Mouse (Mus musculus): ENCODE results near the gene Hmgb3.
"Not testable (repeated sequence)": the region's sequence is repeated elsewhere in the genome, so short reads cannot be mapped to it uniquely, and the experiment has no call there.

Hmgb3 gene

DNA sequence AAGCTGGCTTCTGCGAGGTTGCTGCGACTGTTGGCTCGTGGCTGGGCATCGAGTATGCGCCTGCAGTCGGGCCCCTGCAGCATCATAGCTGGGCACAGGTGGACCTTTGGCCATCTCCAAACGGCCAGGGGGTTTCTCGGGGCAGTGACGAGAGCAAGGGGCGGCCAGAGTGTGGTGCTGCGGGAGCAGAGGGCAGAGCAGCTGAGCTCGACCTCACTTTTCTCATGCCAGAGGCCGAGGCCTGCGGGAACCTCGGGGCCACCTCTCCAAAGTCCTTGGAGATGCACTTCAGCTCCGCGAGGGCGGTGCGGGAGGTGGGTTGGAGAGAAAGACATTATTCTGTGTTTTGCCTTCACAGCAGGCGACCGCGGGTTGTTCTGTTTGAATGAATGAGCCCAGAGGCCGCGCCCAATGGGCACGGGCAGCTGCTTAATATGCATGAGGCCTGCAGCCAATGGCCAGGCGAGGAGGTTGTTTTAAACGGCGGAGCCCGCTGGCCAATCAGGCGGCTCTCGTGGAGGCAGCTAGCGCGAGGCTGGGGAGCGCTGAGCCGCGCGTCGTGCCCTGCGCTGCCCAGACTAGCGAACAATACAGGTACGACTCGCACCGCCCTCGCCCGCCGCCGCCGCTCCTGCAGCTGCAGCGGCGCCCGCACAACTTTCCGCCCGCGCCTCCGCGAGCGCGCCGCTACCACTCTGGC is at the start of gene Hmgb3:
Gene Hmgb3 (plus strand): TSS at position 504 of the 700 bp plus-strand sequence.
- DNase-seq: peak; percentile 92

DNA sequence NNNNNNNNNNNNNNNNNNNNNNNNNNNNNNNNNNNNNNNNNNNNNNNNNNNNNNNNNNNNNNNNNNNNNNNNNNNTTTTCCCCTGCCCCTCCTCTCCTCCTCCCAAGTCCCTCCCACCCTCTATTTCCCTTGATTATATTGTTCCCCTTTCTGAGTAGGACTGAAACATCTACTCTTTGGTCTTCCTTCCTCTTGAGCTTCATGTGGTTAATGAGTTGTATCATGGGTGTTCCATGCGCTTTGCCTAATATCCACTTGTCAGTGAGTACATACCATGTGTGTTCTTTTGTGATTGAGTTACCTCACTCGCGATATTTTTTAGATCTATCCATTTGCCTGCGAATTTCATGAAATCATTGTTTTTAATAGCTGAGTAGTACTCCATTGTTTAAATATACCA is 49.1 kb upstream of the Hmgb3 start:
- not testable (repeated sequence) for DNase-seq

DNA sequence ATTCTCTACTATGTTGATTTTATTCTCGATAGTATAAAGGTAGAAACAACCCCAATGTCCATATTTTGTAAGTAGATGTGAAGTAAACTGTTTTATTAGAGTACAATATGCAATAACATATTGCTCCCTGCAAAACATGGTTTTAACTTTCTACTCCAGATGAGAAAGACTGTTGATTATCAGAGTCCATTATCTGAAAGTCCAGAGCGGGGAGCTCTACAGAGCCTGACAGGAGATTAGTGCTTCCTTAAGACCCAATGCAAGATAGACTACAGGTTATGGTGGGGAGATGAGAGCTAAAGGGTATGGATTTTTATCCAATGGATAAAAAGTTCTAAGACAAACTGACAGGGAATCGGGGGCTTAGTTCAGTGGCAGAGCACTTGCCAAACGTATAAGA is 36.5 kb upstream of the Hmgb3 start:
- no peak for DNase-seq

DNA sequence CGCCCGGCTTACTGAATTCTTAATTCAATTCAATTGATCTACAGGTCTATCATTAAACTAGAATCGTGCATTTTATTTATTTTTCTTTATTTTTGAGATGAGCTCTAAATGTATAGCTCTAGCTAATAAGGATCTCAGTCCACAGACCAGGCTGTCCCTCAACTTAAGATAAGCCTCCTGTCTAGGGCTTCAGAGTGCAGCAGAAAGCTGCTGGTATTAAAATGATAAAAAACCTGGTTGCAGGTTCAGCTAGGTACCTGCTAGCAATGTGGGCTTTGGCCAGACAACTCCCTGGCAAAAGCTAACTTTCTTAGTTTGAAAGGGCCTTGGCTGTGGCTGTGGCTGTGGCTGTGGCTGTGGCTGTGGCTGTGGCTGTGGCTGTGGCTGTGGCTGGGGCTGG is 32.8 kb upstream of the Hmgb3 start:
- DNase-seq: no peak

DNA sequence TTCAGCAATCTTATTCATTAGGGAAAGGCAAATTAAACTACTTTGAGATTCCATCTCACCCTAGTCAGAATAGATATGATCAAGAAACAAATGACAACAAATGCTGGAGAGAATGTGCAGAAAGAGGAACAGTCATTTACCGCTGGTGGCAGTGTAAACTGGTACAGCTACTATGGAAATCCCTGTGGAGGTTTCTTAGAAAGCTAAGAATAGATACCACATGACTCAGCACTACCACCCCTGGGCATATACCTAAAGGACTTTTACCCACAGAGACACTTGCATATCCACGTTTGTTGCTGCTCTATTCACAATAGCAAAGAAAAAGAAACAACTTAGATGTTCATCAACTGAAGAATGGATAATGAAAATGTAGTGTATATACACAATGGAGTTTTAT is 31.4 kb upstream of the Hmgb3 start:
- no peak for DNase-seq

DNA sequence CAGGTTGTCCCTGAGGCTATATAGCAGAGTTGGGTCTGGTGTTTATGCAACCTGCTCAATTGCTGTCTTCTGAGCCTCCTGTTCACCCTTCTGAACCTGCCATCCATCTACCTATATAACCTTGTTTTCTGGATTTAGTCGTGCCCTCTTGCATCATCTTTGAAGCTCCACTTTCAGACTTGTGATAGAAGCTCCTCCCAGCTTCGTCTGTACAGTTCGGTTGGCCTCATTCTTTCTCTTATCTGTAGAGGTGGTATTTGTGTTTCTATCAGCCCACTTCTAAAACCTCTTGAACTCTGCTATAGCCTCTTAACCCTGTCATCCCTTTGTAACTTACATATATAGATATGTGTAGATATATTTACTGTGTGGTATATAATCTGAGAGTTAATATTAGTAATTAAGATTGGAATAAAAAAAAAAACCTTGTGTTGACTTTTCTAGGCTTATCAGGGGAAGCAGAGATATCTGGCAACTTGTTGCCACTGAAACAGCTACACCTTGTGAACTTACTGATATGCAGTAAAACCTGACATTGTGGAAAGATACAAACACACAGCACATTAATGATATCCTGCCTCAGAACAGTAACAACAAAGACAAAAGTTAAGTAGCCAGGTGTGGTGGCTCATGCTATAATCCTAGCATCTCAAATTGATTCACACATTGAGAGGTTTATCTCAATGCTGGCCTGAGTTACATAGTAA is 30.0 kb upstream of the Hmgb3 start:
- no peak for DNase-seq

DNA sequence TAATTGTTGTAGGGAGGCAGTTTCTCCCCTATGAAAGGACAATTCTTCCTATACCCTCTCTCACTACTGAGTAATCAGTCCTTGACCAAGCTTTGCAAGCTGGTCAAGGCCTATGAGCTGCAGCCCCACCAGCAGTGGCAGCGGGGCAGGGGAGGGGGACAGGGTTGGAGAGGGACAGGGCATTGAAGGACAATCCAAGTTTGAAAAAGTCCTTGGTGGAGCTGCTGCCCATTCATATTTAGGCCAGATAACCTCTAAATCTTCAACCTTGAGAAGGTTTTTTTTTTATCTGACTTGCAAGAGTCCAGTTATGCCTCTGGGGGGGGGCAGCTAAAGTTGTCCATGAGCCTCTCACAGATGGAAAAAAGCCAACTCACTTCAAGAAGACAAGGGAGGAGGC is 28.3 kb upstream of the Hmgb3 start:
- no peak for DNase-seq

DNA sequence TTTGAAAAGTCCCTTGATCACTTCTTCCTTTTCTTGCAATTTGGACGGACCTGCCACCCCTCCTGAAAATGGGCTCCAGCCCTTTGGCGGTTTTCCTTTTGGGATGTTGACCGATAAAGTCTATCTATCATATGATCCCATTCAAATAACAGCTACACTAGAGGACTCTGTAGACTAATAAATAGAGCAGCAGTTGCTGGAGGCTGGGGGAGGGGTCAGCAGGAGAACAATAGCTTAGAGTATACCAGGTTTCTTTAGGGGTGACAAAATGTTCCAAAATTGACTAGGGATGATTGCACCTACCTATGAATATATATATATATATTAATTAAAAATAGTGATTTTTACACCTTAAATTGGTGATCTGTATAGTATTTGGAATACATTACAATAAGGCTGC is 27.6 kb upstream of the Hmgb3 start:
- DNase-seq: no peak

DNA sequence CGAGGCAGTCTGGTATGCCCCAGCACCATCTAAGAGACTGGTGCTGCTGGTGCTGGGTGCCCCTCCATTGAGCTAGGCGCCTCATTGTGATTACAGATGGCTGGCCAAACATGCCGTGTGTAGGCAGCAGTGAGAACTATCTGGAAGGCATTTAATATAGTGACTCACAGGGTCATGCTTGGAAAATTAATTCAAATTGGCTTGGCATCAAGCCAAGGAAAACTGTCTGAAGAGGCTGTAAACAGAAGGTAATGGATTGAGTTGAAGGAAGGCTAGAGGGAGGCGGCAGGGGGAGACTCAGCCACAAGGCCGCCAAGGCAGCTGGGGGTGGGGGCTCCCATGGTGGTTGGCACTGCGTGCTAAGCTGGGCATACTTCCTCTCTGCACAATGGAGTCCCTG is 27.1 kb upstream of the Hmgb3 start:
- no peak for DNase-seq

DNA sequence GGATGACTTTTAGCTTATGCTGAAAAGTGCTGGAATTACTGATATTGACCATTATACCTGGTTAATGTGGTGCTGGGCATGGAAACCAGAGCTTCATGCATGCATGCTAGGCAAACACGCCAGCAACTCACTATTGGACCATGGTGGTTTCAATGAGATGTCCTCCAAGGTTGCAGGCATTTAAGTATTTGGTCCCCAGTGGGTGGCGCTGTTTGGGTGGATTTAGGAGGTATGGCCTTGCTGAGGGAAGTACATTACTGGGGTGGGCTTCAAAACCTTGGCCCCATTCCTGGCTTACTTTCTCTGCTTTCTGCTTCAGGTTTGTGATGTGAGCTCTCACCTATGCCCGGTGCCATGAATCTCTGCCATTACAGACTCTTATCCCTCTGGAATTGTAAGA is 23.1 kb upstream of the Hmgb3 start:
- DNase-seq: no peak

DNA sequence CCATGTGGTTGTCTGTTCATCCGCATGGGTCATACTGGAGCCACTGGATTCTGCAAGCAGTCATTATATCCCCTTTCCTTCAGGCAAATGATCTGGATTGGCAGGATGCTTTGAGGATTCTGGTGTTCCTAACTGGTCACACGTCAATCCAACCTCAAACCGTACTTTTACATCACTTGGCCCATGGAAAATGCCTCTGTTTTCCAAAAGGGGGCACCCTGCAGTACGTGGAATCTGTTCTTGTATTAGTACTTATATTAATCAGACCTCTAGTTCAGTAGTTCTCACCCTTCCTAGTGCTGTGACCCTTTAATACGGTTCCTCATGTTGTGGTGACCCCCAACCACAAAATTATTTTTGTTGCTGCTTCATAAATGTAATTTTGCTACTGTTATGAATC is 21.6 kb upstream of the Hmgb3 start:
- no peak for DNase-seq

DNA sequence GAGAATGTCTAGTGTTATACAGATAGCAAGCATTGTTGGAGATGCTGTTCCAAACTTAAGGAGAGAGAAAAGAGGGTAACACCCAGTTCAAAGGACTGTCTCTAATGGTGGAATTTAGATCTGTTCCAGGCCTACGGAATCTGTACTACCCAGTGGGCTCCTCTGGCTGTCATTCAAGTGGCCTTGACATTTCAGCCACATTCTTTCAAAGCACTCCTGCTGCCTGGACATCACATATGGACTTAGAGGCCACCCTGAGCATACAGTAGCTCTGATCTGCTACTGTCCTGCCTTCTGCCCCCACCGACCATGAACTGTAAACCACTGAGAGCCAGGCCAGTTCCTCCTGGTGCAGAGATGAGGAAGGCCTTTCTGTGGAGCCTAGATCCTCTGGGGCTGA is 17.9 kb upstream of the Hmgb3 start:
- DNase-seq: no peak

DNA sequence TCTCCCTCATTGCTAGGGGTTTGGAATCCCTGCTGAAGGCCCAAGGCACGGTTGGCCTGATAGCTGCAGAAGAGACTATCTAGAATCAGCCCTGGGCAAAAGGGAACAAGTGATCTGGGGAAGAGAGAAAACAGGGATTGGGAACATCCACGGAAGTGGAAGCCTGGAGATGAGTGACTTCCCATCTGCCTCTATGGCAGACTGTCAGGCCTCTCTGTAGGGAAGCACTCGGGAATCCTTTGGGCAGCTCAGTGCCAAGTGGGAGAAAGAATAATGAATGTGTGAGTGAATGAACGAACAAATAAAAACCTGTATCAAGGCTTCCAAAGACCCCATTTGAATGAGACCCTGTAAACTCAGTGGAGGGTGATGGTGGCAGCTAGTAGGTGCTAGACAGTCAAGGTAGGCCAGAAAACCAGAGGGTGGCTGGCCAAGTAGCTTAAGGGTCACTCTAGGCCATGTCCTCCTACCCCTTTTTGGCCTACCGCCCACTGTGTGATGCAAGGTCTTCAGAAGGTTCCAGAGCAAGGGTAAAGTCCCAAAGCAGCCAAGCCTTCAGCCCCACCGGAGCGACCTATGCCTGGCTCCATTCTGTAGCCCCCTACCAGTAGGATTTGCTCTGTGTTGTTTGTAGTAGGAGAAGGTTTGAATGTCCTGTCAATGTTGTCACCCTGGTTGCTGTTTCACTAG is 14.8 kb upstream of the Hmgb3 start:
- no peak for DNase-seq

DNA sequence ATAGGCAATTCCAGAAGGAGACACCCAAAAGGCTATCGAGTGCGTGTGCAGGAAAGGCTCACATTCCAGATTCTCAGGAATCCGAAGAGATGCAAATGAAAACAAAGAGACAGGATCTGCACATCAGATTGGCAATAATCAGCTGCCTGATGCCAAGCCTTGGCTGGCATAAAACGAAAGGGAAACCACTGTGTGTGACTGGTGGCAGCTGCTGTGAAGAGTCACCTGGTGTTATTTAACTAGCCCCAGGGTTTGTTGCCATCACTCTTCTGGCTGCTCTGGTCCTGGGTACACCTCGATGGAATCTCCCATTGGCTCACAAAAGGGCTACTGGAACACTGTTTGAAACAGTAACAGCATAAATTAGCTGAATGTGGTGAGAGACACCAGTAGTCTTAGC is 11.0 kb upstream of the Hmgb3 start:
- no peak for DNase-seq

DNA sequence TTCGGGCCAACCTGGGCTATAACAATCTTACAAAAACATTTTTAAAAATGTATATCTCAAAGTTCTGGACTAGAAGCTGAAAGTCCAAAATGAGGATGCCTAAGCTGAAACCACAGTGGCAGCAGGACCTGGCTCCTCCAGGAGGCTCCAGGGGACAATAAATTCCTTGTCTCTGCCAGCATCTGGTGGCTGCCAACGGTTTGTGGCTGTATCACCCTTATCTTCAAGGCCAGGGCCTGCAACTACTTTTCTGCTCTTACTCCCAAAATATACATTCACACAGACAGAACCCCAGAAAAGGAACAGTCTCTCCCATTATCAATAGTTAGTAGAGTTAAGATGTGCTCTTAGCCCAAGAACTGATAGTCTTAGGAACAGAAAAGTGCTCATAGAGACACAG is 10.6 kb upstream of the Hmgb3 start:
- no peak for DNase-seq

DNA sequence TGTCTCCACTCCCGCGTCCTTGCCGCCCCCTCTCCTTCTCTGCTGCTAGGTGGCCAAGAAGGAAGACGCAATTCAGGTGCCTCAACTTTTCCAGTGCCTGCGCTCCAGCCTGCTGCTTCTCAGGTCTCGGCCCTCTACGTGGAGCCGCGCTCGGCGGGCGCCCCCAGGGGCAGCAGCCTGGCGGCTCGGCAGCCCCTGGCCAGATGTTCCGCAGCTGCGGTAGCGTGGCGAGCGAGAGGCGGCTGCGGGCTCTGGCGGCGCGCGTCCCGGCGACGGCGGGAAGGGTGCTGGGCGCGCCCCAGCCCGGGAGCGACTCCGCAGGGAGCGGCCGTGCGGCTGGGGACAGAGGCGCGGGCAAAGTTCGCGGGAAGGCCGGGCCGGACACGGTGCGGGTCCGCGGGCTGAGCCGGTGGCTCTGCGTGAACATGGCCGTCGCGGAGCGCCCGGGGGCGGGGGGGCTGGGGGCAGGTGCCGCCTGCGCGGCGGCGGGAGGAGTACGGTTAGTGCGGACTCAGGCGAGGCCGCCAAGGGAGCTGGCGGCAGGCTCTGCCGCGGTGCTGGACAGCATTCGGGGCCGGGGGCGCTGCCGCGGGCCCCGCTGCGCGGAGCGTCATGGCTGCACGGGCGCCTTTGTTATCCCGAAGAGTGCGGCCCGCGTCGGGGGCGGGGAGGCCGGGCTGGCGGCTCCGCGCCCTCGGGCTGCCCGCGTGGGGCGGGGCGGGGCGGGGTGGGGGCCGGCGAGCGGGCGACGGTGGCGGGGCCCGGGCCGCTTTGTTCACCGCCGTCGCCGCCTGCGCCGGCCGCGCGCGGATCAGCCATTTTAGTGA is 610 bp downstream of the Hmgb3 start:
- peak; percentile 48 for DNase-seq

DNA sequence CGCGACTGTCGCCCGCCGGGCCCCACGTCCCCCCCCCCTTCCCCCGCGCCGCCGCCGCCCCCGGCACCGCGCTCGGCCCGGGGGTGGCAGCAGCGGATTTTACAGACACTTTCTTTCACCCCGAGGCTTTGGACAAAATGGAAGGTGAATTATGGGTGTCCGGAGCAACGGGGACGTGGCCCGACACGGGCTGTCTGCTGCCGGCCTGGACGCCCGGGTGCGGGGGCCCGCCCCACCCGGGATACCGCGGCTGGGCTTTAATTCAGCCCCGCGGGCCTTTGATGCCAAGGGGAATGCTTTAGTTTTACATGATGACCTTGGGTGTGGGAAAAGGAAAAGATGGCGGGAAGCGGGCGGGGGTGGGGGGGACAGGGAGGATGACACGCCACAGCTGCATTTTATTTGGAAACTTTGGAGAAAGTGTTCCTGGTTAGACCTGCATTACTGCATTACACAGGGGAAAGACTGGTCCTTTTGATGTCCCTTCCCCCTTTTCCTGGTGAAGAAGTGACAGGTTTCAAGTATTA is 1.3 kb downstream of the Hmgb3 start:
- peak; percentile 8 for DNase-seq

DNA sequence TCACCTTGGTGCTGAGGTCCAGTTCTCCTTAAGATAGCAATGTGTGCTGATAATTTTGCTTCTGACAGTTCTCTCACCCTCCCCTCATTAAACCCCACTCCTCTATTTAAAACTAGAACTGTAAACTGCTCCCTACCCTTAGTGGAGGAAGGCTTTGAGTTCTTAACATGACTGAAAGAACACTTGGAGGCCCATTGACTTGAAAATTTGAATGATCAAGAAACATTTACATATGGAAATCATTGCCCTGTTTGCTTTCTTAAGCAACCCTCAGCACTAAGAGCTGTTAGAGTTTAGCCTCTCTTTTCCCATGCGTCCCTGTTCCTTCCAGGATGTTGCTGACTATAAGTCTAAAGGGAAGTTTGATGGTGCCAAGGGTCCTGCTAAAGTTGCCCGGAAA is 3.6 kb downstream of the Hmgb3 start:
- no peak for DNase-seq

DNA sequence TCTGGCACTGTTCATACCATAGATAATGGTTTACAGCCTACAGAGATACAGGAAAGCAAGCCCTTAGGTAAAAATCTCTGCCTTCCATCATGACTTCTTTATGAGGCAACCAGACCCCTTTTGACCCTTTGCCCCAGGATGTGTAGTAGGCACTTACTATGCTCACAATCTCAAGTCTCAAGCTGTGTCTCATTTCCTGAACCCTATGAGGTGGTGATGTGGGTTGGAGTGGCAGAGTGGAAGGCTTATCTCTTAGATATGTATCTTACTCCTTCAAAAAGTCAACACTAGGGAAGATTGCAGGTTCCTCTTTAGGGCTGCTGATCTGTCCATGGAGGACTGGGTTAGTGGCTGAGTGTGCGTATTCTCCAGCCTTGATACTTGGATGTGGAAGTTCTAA is 5.1 kb downstream of the Hmgb3 start:
- no peak for DNase-seq

DNA sequence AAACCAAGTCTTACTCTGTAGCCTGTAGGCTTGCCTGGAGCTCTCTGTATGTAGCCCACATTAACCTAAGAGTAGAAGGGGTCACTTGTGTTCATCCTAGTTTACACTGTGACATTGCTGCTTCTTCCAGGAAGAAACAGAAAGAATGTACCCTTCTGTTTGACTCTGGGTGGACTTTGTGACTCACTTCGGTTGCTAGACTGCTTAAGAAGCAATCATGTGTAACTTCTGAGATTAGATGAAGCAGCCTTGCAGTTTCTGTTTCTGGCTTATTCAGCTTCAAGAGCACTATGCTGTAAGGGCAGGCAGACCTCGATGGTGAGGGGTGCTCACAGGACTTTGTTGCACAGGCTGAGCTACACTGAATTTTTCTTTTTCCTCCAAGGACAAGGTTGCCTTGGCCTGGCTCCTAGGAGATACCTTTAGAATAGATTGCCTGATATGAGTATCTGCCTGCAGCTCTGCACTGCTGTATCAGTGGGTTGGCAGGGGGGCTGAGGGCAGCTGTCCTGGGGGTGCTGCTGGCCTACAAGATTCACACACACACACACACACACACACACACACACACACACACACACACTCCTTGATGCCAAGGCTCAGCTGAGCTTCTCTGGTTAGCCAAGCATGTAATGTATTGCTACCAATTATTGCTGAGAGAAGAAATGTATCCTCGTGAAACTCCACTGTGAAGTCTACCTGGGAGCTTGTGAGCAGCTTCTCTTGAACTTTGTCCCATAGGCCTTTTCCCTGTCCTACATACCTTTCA is 17.6 kb downstream of the Hmgb3 start:
- no peak for DNase-seq

DNA sequence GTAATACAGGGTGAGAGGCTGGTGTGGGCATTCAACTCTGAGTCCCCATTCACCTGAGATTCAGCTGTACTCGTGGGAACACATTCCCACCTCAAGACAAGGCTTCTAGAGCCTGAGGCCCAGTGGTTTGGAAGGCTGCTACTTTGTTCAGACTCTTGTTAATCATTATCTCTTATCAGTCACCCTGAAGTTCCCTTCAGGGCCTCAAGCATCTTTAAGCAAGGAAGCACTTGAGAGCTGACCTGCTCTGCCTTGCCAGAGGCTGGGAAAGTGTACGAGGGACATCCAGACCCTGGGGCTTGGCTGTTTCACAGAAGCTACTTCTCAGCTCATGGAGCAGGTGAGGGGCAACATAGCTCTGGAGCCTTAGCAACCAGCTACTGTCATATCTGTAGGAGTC is 19.8 kb downstream of the Hmgb3 start:
- no peak for DNase-seq

DNA sequence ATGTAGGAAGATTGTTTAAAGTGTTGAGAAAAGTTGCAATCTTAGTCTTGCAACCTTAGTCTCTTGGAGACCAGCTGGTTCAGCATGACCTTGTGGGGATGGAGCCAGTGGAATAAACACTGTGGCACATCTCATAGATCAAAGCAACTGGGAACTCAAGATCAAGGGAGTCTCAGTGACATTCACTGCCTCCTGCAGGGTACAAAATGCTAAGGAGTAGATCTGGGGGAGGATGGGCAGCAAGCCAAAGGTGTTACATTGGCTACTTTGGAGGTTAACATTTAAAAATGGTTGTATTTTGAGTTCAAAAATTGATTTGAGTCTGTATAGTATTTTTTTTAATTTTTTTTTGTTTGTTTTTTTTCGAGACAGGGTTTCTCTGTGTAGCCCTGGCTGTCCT is 33.5 kb downstream of the Hmgb3 start:
- no peak for DNase-seq
